Mouse (Mus musculus) megakaryocyte, embryonic 14.5 days (primary cell): Measurements from ENCODE around the gene Borcs6.
"Not testable (repeated sequence)": the region's sequence is repeated elsewhere in the genome, so short reads cannot be mapped to it uniquely, and the experiment has no call there.

Source experiments
- FLI1 ChIP-seq: IDR thresholded peaks from 2 replicates; pipeline ENCODE4 v1.6.1; 2012; ENCODE audit warnings: low read length, inconsistent platforms, mixed read lengths
- GATA1 ChIP-seq: IDR thresholded peaks from 3 replicates; pipeline ENCODE4 v1.6.1; 2012; ENCODE audit warnings: mixed read lengths, low read length, inconsistent platforms, borderline replicate concordance

GRCm38 (mm10) chr11:69093856-69094255 lies 34.3 kb downstream of the Borcs6 start:
- not testable (repeated sequence) for TF ChIP-seq GATA1, FLI1
